In the genomic region with DNA sequence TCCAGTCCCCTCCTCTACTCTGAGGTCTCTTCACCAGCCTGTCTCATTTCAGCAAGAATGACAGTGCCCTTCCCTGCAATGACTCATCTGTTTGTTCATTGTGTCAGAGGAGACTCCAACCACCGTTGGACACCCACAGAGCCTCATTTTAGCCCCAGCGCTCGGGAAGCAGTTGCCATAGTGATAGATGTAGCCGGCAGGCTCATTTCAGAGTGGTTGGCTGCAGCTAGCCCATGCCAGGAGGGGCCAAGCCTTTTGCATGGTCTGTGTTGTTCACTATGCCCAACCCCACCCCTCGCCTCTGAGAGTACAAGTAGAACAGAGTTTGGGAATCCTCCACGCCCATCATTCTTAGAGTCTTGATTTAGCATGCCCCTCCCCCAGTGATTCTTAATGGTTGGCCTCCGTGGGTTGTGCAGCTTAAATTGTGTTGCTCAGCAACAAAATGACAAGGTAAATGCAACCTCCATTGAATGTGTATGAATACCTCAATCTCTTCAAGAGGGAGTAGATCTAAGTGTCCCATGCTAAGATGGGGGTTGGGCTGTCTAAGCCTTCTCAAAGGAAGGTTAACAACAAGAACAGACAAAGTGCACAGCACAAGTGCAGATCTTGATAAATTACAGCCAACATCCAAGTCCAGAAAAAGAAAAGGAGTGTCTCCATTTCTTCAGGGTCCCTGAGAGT, we compare ENCODE assay signal across 9 mouse cellular contexts. TPM values are rescaled to one million over a fixed set of nuclear protein-coding genes. Genes with fewer than 3 reads are reported as not detected.
DNase-seq lines count a peak whose midpoint lies in the region; ATAC-seq and TF ChIP-seq lines count a peak whose summit lies in the region.
"Had no signal": no experiment of that assay in that cellular context is flagged by ENCODE, and none has a peak within 500 bp of the region (broad histone marks: within the 10 kb centered on the region; RNA-seq: fewer than 3 reads in every experiment).

No protein-coding gene starts in this region.

- H3K27ac ChIP-seq in hindbrain, postnatal 0 days: peak overlapping the region; percentile 58
- H3K27ac ChIP-seq in midbrain, embryonic 10.5 days (replicated peaks): peak overlapping the region; percentile 81
- H3K27ac ChIP-seq in intestine, embryonic 16.5 days (ENCODE audit: low read length): no peak overlapping the region
- H3K27ac ChIP-seq in heart, embryonic 11.5 days (ENCODE audit: low read depth, low read length): no peak overlapping the region
- no peak overlapping the region for H3K27ac ChIP-seq in kidney, adult 2 months (ENCODE audit: insufficient read depth, low read depth, low read length)

- no peaks in the 10 kb centered on the region for H3K36me3 ChIP-seq in hindbrain, postnatal 0 days (ENCODE audit: insufficient read depth, low read length)
- H3K36me3 ChIP-seq in midbrain, embryonic 10.5 days: no peaks in the 10 kb centered on the region
- H3K36me3 ChIP-seq in intestine, embryonic 16.5 days (ENCODE audit: control insufficient read depth, insufficient read depth, low read length): no peaks in the 10 kb centered on the region
- no peaks in the 10 kb centered on the region for H3K36me3 ChIP-seq in heart, embryonic 11.5 days (ENCODE audit: control insufficient read depth, insufficient read depth, low read length)
- no peaks in the 10 kb centered on the region for H3K36me3 ChIP-seq in kidney, adult 2 months (ENCODE audit: control insufficient read depth, insufficient read depth, low read length)
- H3K36me3 ChIP-seq: limb, embryonic 12.5 days had no signal

- no peak for TF ChIP-seq CTCF in hindbrain, postnatal 0 days (IDR thresholded peaks at IDR 0.05; ENCODE audit: low read depth)
- no peak for TF ChIP-seq CTCF in kidney, adult 2 months (conservative IDR thresholded peaks at IDR 0.05; ENCODE audit: insufficient read depth, insufficient read length, low read depth, low read length)

- no peak for TF ChIP-seq POLR2A in kidney, adult 2 months (IDR thresholded peaks at IDR 0.05; ENCODE audit: low read depth, low read length)

- DNase-seq in NIH3T3 (ENCODE audit: low read depth): peak; percentile 53
- peak; percentile 82 for DNase-seq in embryo, embryonic 11 days
- DNase-seq in hindbrain, postnatal 0 days (ENCODE audit: low spot score): peak; percentile 82
- peak; percentile 79 for DNase-seq in midbrain, embryonic 10.5 days (ENCODE audit: low spot score)
- DNase-seq in kidney, adult 2 months: no peak
- no peak for DNase-seq in ovary, postnatal 36 days (ENCODE audit: low spot score)

- no peaks in the 10 kb centered on the region for H3K9me3 ChIP-seq in hindbrain, postnatal 0 days (ENCODE audit: low read length)
- no peaks in the 10 kb centered on the region for H3K9me3 ChIP-seq in midbrain, embryonic 10.5 days (replicated peaks)
- no peaks in the 10 kb centered on the region for H3K9me3 ChIP-seq in intestine, embryonic 16.5 days (ENCODE audit: control insufficient read depth, low read length)
- no peaks in the 10 kb centered on the region for H3K9me3 ChIP-seq in heart, embryonic 11.5 days (replicated peaks; ENCODE audit: control insufficient read depth, low read length)
- H3K9me3 ChIP-seq: limb, embryonic 12.5 days had no signal

- no peak overlapping the region for H3K4me3 ChIP-seq in hindbrain, postnatal 0 days (ENCODE audit: low read length)
- 0 out of 2 replicates have a peak overlapping the region, but pooled peaks have one; percentile 17 for H3K4me3 ChIP-seq in midbrain, embryonic 10.5 days
- no peak overlapping the region for H3K4me3 ChIP-seq in intestine, embryonic 16.5 days (ENCODE audit: low read length)
- no peak overlapping the region for H3K4me3 ChIP-seq in heart, embryonic 11.5 days (ENCODE audit: low read depth, low read length)
- H3K4me3 ChIP-seq in kidney, adult 2 months (ENCODE audit: insufficient read depth, low read depth, low read length): no peak overlapping the region
- H3K4me3 ChIP-seq: limb, embryonic 12.5 days had no signal

- no peak overlapping the region for H3K9ac ChIP-seq in hindbrain, postnatal 0 days (replicated peaks; ENCODE audit: low read length)
- H3K9ac ChIP-seq in intestine, embryonic 16.5 days (ENCODE audit: low read depth, low read length): no peak overlapping the region
- no peak overlapping the region for H3K9ac ChIP-seq in heart, embryonic 11.5 days (ENCODE audit: low read depth, low read length)
- H3K9ac ChIP-seq: limb, embryonic 12.5 days had no signal

- ATAC-seq in hindbrain, postnatal 0 days: peak; percentile 89
- no peak for ATAC-seq in intestine, embryonic 16.5 days
- ATAC-seq in heart, embryonic 11.5 days (replicated peaks; ENCODE audit: insufficient number of reproducible peaks, low FRiP score, low TSS enrichment): no peak

- H3K4me2 ChIP-seq in hindbrain, postnatal 0 days (ENCODE audit: low read depth, low read length): 0 out of 2 replicates have a peak overlapping the region, but pooled peaks have one; percentile 19
- no peak overlapping the region for H3K4me2 ChIP-seq in intestine, embryonic 16.5 days (ENCODE audit: low read depth, low read length)
- no peak overlapping the region for H3K4me2 ChIP-seq in heart, embryonic 11.5 days
- H3K4me2 ChIP-seq: limb, embryonic 12.5 days had no signal

- H3K27me3 ChIP-seq in hindbrain, postnatal 0 days (ENCODE audit: insufficient read depth, low read length): no peaks in the 10 kb centered on the region
- no peaks in the 10 kb centered on the region for H3K27me3 ChIP-seq in midbrain, embryonic 10.5 days (ENCODE audit: low read depth, poor library complexity, severe bottlenecking)
- H3K27me3 ChIP-seq in intestine, embryonic 16.5 days (replicated peaks; ENCODE audit: control insufficient read depth, insufficient read depth, low read length): no peaks in the 10 kb centered on the region
- H3K27me3 ChIP-seq in heart, embryonic 11.5 days (ENCODE audit: control insufficient read depth, insufficient read depth, low read length): no peaks in the 10 kb centered on the region
- no peaks in the 10 kb centered on the region for H3K27me3 ChIP-seq in kidney, adult 2 months (replicated peaks; ENCODE audit: control insufficient read depth, insufficient read depth, low read length)
- H3K27me3 ChIP-seq: limb, embryonic 12.5 days had no signal

- 5% methylated on average over 7 of the region's 7 CpGs for WGBS in hindbrain, postnatal 0 days
- WGBS in midbrain, embryonic 10.5 days: 12% methylated on average over 7 of the region's 7 CpGs
- WGBS in intestine, embryonic 16.5 days: 19% methylated on average over 7 of the region's 7 CpGs
- WGBS in heart, embryonic 11.5 days (ENCODE audit: insufficient replicate concordance): 35% methylated on average over 7 of the region's 7 CpGs
- WGBS in kidney, adult 2 months: 27% methylated on average over 7 of the region's 7 CpGs

- H3K4me1 ChIP-seq in hindbrain, postnatal 0 days (ENCODE audit: insufficient read depth, low read length): peaks cover 16% of the 10 kb centered on the region
- H3K4me1 ChIP-seq in midbrain, embryonic 10.5 days: peaks cover 37% of the 10 kb centered on the region
- H3K4me1 ChIP-seq in intestine, embryonic 16.5 days (ENCODE audit: control insufficient read depth, insufficient read depth, low read length): peaks cover 3% of the 10 kb centered on the region; the same call in 1 of the 2 replicates
- peaks cover 5% of the 10 kb centered on the region; the same call in 1 of the 2 replicates for H3K4me1 ChIP-seq in heart, embryonic 11.5 days (ENCODE audit: control insufficient read depth, insufficient read depth, low read length)
- H3K4me1 ChIP-seq in kidney, adult 2 months (ENCODE audit: control insufficient read depth, insufficient read depth, low read length): peaks cover 16% of the 10 kb centered on the region

RNA-seq across cellular contexts. Expression of a gene that starts 5.3 kb away (rescaled TPM):
- 154 and 169 TPM in 2 replicates for total RNA-seq in hindbrain, postnatal 0 days (2014; rRNA removed)
- polyA plus RNA-seq in hindbrain, postnatal 0 days (2015; fragmentation: Nextera tagmentation; extraction: Ambion mirVana): 55.3 and 57.4 TPM in 2 replicates
- polyA plus RNA-seq in midbrain, embryonic 10.5 days (2016; fragmentation: Nextera tagmentation; extraction: Ambion mirVana): 37.3 and 45.3 TPM in 2 replicates
- polyA plus RNA-seq in intestine, embryonic 16.5 days (2015; fragmentation: Nextera tagmentation; extraction: Ambion mirVana): 21.7 and 24.6 TPM in 2 replicates
- 31.1 and 40.9 TPM in 2 replicates for polyA plus RNA-seq in heart, embryonic 11.5 days (2014; fragmentation: Nextera tagmentation; extraction: Ambion mirVana)
- 36.1 and 46.6 TPM in 2 replicates for polyA plus RNA-seq in kidney, adult 2 months (2012; rRNA removed)

RNA-seq across cellular contexts. Expression of a gene that starts 29.0 kb away (rescaled TPM):
- 15.2 and 21.2 TPM in 2 replicates for total RNA-seq in hindbrain, postnatal 0 days (2014; rRNA removed)
- 22.7 and 24.9 TPM in 2 replicates for polyA plus RNA-seq in hindbrain, postnatal 0 days (2015; fragmentation: Nextera tagmentation; extraction: Ambion mirVana)
- polyA plus RNA-seq in midbrain, embryonic 10.5 days (2016; fragmentation: Nextera tagmentation; extraction: Ambion mirVana): 1.3 and 1.6 TPM in 2 replicates
- polyA plus RNA-seq in intestine, embryonic 16.5 days (2015; fragmentation: Nextera tagmentation; extraction: Ambion mirVana): 60.9 and 74.5 TPM in 2 replicates
- 6.6 and 8.5 TPM in 2 replicates for polyA plus RNA-seq in heart, embryonic 11.5 days (2014; fragmentation: Nextera tagmentation; extraction: Ambion mirVana)
- polyA plus RNA-seq in kidney, adult 2 months (2012; rRNA removed): 343 and 361 TPM in 2 replicates

Comparison
In these comparisons a context has a peak if more than half of its experiments do, and no peak if none do; other contexts are left out.
1. DNase-seq: peak in NIH3T3 (single experiment), embryo, embryonic 11 days (single experiment), hindbrain, postnatal 0 days (single experiment) and midbrain, embryonic 10.5 days (single experiment); none in kidney, adult 2 months (single experiment) and ovary, postnatal 36 days (single experiment).
2. H3K27ac ChIP-seq: peak in hindbrain, postnatal 0 days (single experiment) and midbrain, embryonic 10.5 days (single experiment); none in intestine, embryonic 16.5 days (single experiment), heart, embryonic 11.5 days (single experiment) and kidney, adult 2 months (single experiment).